Mouse (Mus musculus) brain, adult 2 months (tissue): ENCODE measurements around the gene Cttnbp2nl.

Experiments used
- DNase-seq: peaks from one replicate; pipeline ENCODE4 v3.0.0; 2011; ENCODE audit warnings: low read depth, low spot score

Gene Cttnbp2nl

DNA sequence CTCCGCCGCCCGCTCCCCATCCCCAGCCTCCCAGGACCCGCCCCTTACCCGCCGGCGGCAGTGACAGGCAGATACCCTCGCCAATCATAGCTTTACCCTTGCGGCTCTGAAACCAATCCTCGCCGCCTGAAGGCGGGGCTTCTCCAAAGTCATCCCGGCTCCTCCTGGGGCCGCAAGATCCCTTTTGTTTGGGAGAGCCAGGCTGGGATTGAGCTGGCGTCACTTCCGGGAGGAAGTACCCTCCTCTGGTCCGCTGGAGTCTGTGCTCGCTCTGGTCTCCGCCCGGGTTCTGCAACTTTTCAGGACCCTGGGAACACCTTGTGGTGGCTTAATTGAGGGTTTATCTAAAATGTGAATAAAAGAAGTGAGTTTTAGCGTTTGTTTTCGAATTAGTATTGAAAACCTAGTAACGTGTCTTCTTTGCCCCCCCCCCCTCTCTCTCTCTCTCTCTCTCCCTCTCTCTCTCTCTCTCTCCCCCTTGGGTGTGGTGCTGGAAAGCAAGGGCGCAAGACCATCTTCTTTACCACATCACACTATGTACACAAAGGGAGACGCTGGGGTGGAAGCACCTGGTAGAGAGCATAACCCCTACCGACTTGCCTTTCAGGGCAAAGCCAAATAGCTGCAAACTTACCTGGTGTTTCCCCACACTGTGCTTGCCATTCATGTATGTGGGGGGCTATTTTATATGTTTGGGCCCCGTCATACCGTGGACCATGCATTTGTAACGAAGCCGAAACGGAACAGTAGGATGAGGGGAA, at the start of gene Cttnbp2nl:
Cttnbp2nl (minus strand) TSS at position 210 of the 761 bp plus-strand sequence.
- peak; percentile 100 for DNase-seq

DNA sequence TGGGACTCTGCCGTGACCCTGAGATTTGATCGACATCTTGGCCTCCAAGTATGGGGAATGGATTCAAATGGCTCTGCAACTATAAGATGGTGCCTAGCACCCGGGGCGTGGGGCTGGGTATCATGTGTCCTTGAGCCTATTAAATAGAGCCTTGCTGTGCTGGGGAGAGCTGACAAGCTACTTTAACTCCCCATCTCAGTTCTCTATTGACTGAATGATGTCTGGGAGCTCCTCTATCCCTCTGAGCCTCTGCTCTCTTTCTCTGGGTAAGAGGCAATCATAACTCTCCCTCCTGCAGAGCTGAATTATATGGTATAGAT, 47.3 kb upstream of the Cttnbp2nl start:
- no peak for DNase-seq

DNA sequence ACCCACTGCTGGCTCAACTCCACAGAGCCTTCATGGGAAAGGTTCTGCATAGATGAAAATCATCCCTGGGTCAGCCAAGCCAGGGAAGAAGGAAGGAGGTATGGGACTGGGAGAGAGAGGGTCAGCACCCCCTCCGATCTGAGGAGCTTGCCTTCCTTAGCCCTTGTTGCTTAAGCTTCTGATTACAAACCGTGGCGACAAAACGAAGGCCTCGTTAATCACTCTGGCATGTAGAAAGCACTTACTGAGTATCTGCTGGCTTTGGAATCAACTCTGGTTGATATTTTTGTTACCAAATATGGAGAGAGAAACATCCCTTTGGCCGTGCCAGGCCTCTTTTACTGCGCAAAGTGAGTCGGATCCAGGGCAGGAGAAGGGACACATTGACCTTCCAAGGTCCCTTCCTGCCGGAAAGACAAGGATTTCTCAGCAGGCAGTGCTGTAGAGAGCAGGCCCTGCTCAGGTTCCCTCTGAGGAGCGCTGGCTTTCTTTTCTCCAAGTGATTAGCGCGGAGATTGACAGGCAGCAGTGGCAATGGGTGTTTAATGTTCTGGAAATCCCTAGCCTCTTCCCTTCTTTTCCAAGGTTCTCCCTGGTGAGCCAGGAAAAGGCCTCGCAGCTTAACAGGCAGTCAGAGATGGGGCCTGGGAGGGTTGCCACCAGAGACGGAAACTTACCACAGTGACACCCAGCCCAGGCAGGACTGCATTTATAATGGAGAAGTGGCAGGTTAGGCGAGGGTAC, 46.8 kb upstream of the Cttnbp2nl start:
- DNase-seq: peak; percentile 18

DNA sequence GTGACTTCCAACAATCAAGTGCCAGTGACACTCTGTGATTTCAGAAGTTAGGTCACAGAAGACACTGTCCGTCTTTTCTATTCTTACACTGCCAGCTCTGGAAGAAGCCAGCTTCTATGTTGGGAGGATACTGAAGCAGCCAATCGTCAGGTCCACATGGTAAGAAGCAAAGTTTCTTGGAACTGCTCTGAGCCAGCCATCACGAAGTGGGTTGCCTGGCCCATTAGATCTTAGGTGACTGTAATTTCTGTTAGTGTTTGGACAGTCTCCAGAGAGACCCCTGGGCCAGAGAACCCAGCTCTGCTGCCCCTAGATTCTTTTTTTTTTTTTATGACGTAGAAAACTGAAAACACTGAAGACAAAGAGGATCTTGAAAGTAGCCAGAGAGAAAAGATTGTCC, 44.6 kb upstream of the Cttnbp2nl start:
- DNase-seq: no peak

DNA sequence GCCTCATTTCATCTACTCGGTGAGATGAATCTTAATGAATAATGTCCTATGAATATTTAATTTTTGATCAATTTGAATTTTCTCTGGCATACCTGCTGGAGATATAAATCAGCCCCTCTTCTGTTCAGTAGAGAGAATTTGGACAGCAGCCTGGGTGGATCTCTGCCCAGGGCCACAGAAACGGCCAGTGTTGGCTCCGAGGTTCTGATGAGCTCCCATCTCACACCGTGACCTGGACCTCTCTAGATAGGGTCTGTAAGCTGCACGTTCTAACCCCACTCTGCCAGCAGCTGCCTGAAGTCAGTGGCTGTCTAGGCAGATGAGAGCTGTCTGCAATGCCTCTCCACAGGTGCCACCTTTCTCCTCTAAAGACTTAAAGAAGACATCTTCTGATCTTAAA, 42.1 kb upstream of the Cttnbp2nl start:
- DNase-seq: no peak

GRCm38 (mm10) chr3:105094448-105094847, 41.5 kb upstream of the Cttnbp2nl start:
- DNase-seq: peak; percentile 36

- DNase-seq: no peak
These were observed 40.0 kb upstream of the Cttnbp2nl start for GRCm38 (mm10) chr3:105092721-105093505.

GRCm38 (mm10) chr3:105090981-105091380, 38.0 kb upstream of the Cttnbp2nl start:
- peak; percentile 82 for DNase-seq

GRCm38 (mm10) chr3:105090147-105090546, 37.2 kb upstream of the Cttnbp2nl start:
- DNase-seq: no peak

DNA sequence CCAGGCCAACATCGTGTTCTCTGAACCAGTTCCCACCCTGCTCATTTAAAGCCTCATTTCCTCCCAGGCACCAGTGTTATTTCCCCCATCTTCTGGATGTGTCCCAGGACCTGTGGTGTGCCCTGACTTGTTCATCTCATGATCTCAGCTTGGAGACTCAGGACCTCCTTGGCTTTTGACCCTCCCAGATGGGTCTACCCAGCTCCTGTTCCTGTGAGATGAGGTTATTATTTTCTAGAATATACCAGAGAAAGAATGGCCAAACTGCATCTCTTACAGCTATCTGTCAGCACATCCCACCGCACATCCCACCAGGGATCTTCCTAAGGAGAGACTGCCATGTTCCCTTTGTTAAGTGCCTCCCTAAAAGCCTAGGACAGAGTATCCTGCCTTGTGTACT, 35.7 kb upstream of the Cttnbp2nl start:
- no peak for DNase-seq

GRCm38 (mm10) chr3:105087344-105087743, 34.4 kb upstream of the Cttnbp2nl start:
- DNase-seq: no peak

GRCm38 (mm10) chr3:105078231-105078826, 25.4 kb upstream of the Cttnbp2nl start:
- peak; percentile 89 for DNase-seq

- no peak for DNase-seq
These were observed 22.9 kb upstream of the Cttnbp2nl start for GRCm38 (mm10) chr3:105075796-105076195.

DNA sequence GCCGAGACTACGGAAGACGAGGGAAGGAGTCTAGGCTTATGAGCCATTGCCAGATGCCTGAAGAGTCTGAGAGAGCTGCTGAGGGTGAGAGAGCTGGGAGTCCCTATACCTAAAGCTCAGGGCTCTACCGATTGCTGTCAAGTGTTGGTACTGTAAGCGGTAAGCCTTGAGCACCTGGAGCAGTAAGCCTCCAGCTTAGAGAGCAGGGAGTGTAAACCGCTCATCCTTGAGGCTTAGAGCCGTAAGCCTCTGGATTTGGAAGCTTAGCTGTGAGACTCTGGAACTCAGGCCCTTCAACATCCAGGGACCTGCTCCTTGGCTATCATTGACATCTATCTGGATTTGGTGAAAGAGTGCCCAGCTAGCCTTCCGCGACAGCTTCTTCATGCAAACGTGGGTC, 19.6 kb upstream of the Cttnbp2nl start:
- no peak for DNase-seq

GRCm38 (mm10) chr3:105071251-105071650, 18.3 kb upstream of the Cttnbp2nl start:
- DNase-seq: no peak

DNA sequence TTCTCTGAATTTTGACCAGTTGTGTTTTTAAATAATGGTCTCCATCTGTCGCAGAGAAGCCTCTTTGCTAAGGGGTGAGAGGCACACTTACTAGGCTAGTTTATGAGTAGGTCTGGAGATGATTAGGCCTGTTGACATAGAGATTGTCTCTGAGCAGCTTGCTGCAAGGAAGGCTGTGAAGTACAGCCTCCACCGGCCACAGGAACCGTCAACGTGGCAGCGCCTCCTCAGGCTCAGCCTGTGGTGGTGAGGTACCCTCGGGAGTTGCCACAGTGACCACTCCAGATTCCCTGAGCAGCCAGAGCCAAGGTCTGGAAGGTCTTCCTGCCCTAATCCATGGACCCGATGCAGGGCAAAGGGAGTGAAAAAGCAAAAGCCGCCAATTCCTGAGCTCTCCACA, 17.6 kb upstream of the Cttnbp2nl start:
- DNase-seq: no peak

GRCm38 (mm10) chr3:105066544-105066943, 13.6 kb upstream of the Cttnbp2nl start, which contains the start of gene 4930564D02Rik:
4930564D02Rik (plus strand) TSS chr3:105066844.
- DNase-seq: no peak

- no peak for DNase-seq
These were observed 9.7 kb upstream of the Cttnbp2nl start for GRCm38 (mm10) chr3:105062676-105063075.

GRCm38 (mm10) chr3:105061991-105062390, 9.0 kb upstream of the Cttnbp2nl start:
- no peak for DNase-seq

- DNase-seq: no peak
These were observed 8.6 kb upstream of the Cttnbp2nl start for GRCm38 (mm10) chr3:105061496-105061895.

- DNase-seq: no peak
These were observed 8.0 kb upstream of the Cttnbp2nl start for GRCm38 (mm10) chr3:105060992-105061391.

DNA sequence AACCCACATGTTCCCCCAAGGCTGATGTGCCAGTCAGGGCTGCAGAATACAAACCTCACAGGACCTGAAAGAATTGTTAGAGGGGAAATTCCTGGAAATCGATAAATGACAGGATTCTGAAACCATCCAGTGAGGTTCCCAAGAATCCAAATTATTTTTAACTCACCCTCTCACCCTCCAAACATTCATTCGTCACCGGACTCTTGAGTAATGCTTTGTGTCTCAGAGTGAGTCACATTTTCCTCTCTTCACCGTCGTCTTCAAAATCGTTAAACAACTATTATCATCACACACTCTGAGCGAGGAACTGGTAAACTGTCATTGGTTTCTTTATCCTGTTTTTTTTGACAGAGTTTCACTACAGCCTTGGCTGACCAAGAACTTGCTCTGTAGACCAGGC, 7.0 kb upstream of the Cttnbp2nl start:
- DNase-seq: no peak
